Mouse (Mus musculus): ENCODE measurements at regions not wholly inside any gene's neighbourhood (a gene's known extent, or its start where the extent isn't known, plus 50 kb on each side); places are given as distances from the start of the nearest gene placed in this dataset.
A peak's percentile ranks its signal among the peaks of the same experiment; 100 is the strongest.
"Not testable (repeated sequence)": the region's sequence is repeated elsewhere in the genome, so short reads cannot be mapped to it uniquely, and the experiment has no call there.

GRCm38 (mm10) chr9:98091105-98091504 lies 58.1 kb upstream of the Clstn2 start:
- no peak for DNase-seq

GRCm38 (mm10) chr9:98095064-98095790 lies 62.2 kb upstream of the Clstn2 start:
- no peak for DNase-seq

GRCm38 (mm10) chr9:98123390-98123789 lies 90.4 kb upstream of the Clstn2 start:
- DNase-seq: no peak

- DNase-seq: no peak
These were observed 96.6 kb upstream of the Clstn2 start for GRCm38 (mm10) chr9:98129596-98129995.

GRCm38 (mm10) chr9:98130849-98131248 lies 97.9 kb upstream of the Clstn2 start:
- peak; percentile 75 for DNase-seq

- no peak for DNase-seq
These were observed 107.6 kb upstream of the Clstn2 start for GRCm38 (mm10) chr9:98140546-98140945.

GRCm38 (mm10) chr9:98142121-98142520 lies 109.1 kb upstream of the Clstn2 start:
- no peak for DNase-seq

GRCm38 (mm10) chr9:98146901-98147300 lies 113.9 kb upstream of the Clstn2 start:
- DNase-seq: no peak

- peak; percentile 22 for DNase-seq
These were observed 125.4 kb upstream of the Clstn2 start for GRCm38 (mm10) chr9:98158421-98158820.

- DNase-seq: no peak
These were observed 122.7 kb upstream of the Nmnat3 start for GRCm38 (mm10) chr9:98164489-98164888.

- no peak for DNase-seq
These were observed 113.2 kb upstream of the Nmnat3 start for GRCm38 (mm10) chr9:98174056-98174455.

- DNase-seq: no peak
These were observed 110.4 kb upstream of the Nmnat3 start for GRCm38 (mm10) chr9:98176701-98177380.

GRCm38 (mm10) chr9:98180766-98181165 lies 106.5 kb upstream of the Nmnat3 start:
- DNase-seq: no peak

GRCm38 (mm10) chr9:98186757-98187300 lies 100.4 kb upstream of the Nmnat3 start:
- DNase-seq: no peak

- DNase-seq: peak; percentile 76
These were observed 92.9 kb upstream of the Nmnat3 start for GRCm38 (mm10) chr9:98194356-98194755.

GRCm38 (mm10) chr9:98218824-98219223 lies 68.4 kb upstream of the Nmnat3 start:
- DNase-seq: no peak

GRCm38 (mm10) chr9:98220367-98220766 lies 66.9 kb upstream of the Nmnat3 start:
- no peak for DNase-seq

GRCm38 (mm10) chr9:98221766-98222165 lies 65.5 kb upstream of the Nmnat3 start:
- DNase-seq: no peak

GRCm38 (mm10) chr9:98228226-98228625 lies 59.0 kb upstream of the Nmnat3 start:
- no peak for DNase-seq

GRCm38 (mm10) chr9:98228907-98229306 lies 58.3 kb upstream of the Nmnat3 start:
- no peak for DNase-seq

GRCm38 (mm10) chr9:98234731-98235130 lies 52.5 kb upstream of the Nmnat3 start:
- not testable (repeated sequence) for DNase-seq
